Mouse (Mus musculus) bone marrow macrophage, adult 2 months (primary cell): ENCODE data around the gene Naa60.

Experiments
- CTCF ChIP-seq: IDR thresholded peaks from 2 replicates; pipeline ENCODE4 v1.5.1; 2012; ENCODE audit warnings: low read depth, mild to moderate bottlenecking, low read length, moderate library complexity
- POLR2A ChIP-seq: IDR thresholded peaks from 2 replicates; pipeline ENCODE4 v1.6.1; 2012; ENCODE audit warnings: mild to moderate bottlenecking, low read depth, low read length, borderline replicate concordance

GRCm38 (mm10) chr16:3923515-3923914, 51.3 kb downstream of the Naa60 start:
- no peak for TF ChIP-seq POLR2A
- TF ChIP-seq CTCF, result no peak
